In genomic region chr10:78412319-78413151, GRCm38 (mm10) we compare ENCODE assay signal across 8 mouse cellular contexts. TPM values are rescaled to one million over a fixed set of nuclear protein-coding genes. Genes with fewer than 3 reads are reported as not detected.
DNase-seq lines count a peak whose midpoint lies in the region; ATAC-seq and TF ChIP-seq lines count a peak whose summit lies in the region.

Rrp1 (minus strand) TSS chr10:78413043.

- peaks cover 34% of the 10 kb centered on the region for H3K4me1 ChIP-seq in erythroblast, embryonic 14.5 days (ENCODE audit: control insufficient read depth)
- peaks cover 7% of the 10 kb centered on the region; the same call in 1 of the 2 replicates for H3K4me1 ChIP-seq in heart, embryonic 11.5 days (ENCODE audit: control insufficient read depth, insufficient read depth, low read length)
- H3K4me1 ChIP-seq in kidney, embryonic 16.5 days (ENCODE audit: insufficient read depth, low read length): peaks cover 17% of the 10 kb centered on the region
- no peaks in the 10 kb centered on the region for H3K4me1 ChIP-seq in liver, adult 2 months (ENCODE audit: control insufficient read depth, insufficient read depth, low read length)

- H3K27me3 ChIP-seq in C2C12 (ENCODE audit: control insufficient read depth, insufficient read depth, insufficient read length): no peaks in the 10 kb centered on the region
- no peaks in the 10 kb centered on the region for H3K27me3 ChIP-seq in erythroblast, embryonic 14.5 days (ENCODE audit: control insufficient read depth)
- H3K27me3 ChIP-seq in heart, embryonic 11.5 days (ENCODE audit: control insufficient read depth, insufficient read depth, low read length): no peaks in the 10 kb centered on the region
- H3K27me3 ChIP-seq in kidney, embryonic 16.5 days (ENCODE audit: insufficient read depth, low read length): no peaks in the 10 kb centered on the region
- no peaks in the 10 kb centered on the region for H3K27me3 ChIP-seq in liver, adult 2 months (ENCODE audit: control insufficient read depth, insufficient read depth, low read length)
- H3K27me3 ChIP-seq in myocyte (ENCODE audit: control insufficient read depth, insufficient read depth, insufficient read length): no peaks in the 10 kb centered on the region
- no peaks in the 10 kb centered on the region for H3K27me3 ChIP-seq in splenic B cell, adult 2 months (ENCODE audit: control insufficient read depth, insufficient read depth, low read length, poor library complexity, severe bottlenecking)

- H3K36me3 ChIP-seq in C2C12 (ENCODE audit: control insufficient read depth, insufficient read depth) (peaks cover 29% of the 10 kb centered on the region), myocyte (ENCODE audit: control insufficient read depth, insufficient read depth) (peaks cover 8% of the 10 kb centered on the region)
- H3K36me3 ChIP-seq in erythroblast, embryonic 14.5 days (ENCODE audit: control insufficient read depth): peaks cover 37% of the 10 kb centered on the region
- peaks cover 24% of the 10 kb centered on the region for H3K36me3 ChIP-seq in heart, embryonic 11.5 days (ENCODE audit: control insufficient read depth, insufficient read depth, low read length)
- H3K36me3 ChIP-seq in kidney, embryonic 16.5 days (ENCODE audit: insufficient read depth, low read length): peaks cover 30% of the 10 kb centered on the region
- H3K36me3 ChIP-seq in liver, adult 2 months (ENCODE audit: control insufficient read depth, insufficient read depth, low read length): peaks cover 3% of the 10 kb centered on the region; the same call in 1 of the 2 replicates
- peaks cover 10% of the 10 kb centered on the region for H3K36me3 ChIP-seq in splenic B cell, adult 2 months (ENCODE audit: control insufficient read depth, insufficient read depth, low read length, poor library complexity, severe bottlenecking)

- TF ChIP-seq CTCF in C2C12 (IDR thresholded peaks at IDR 0.05; ENCODE audit: control insufficient read depth, insufficient read depth, insufficient read length): peak; percentile 97
- TF ChIP-seq CTCF in brain, embryonic 14.5 days (IDR thresholded peaks at IDR 0.05; ENCODE audit: borderline replicate concordance, extremely low read depth, insufficient read depth, insufficient read length): peak; percentile 100
- TF ChIP-seq CTCF in liver, adult 2 months (IDR thresholded peaks at IDR 0.05; ENCODE audit: low read depth, low read length): peak; percentile 100

- whole genome bisulfite sequencing in heart, embryonic 11.5 days (ENCODE audit: insufficient replicate concordance): under 1% methylated on average over 69 of the region's 70 CpGs
- WGBS in kidney, embryonic 16.5 days: under 1% methylated on average over 68 of the region's 70 CpGs
- WGBS in liver, adult 2 months: under 1% methylated on average over 70 of the region's 70 CpGs

- H3K79me3 ChIP-seq in C2C12 (ENCODE audit: low read depth): peaks cover 27% of the 10 kb centered on the region

- peak within 1 kb of the TSS; percentile 79 for H3K9ac ChIP-seq in heart, embryonic 11.5 days (ENCODE audit: low read depth, low read length)
- peak within 1 kb of the TSS; percentile 93 for H3K9ac ChIP-seq in kidney, embryonic 16.5 days (replicated peaks; ENCODE audit: low read length)
- peak within 1 kb of the TSS; percentile 80 for H3K9ac ChIP-seq in liver, adult 2 months (ENCODE audit: low read depth, low read length)

- peak within 1 kb of the TSS; percentile 77 for H3K4me3 ChIP-seq in C2C12 (ENCODE audit: insufficient read depth, poor library complexity, severe bottlenecking)
- peak within 1 kb of the TSS; percentile 79 for H3K4me3 ChIP-seq in erythroblast, embryonic 14.5 days (replicated peaks)
- peak within 1 kb of the TSS; percentile 97 for H3K4me3 ChIP-seq in heart, embryonic 11.5 days (ENCODE audit: low read depth, low read length)
- peak within 1 kb of the TSS; percentile 82 for H3K4me3 ChIP-seq in kidney, embryonic 16.5 days (ENCODE audit: low read length)
- H3K4me3 ChIP-seq in liver, adult 2 months (ENCODE audit: insufficient read depth, low read depth, low read length): peak within 1 kb of the TSS; percentile 76
- H3K4me3 ChIP-seq in myocyte: peak within 1 kb of the TSS; percentile 82

- ATAC-seq in heart, embryonic 11.5 days (replicated peaks; ENCODE audit: insufficient number of reproducible peaks, low FRiP score, low TSS enrichment): peak; percentile 83
- peak; percentile 94 for ATAC-seq in kidney, embryonic 16.5 days (ENCODE audit: low FRiP score, low TSS enrichment)

- TF ChIP-seq POLR2A in brain, embryonic 14.5 days (IDR thresholded peaks at IDR 0.05; ENCODE audit: borderline replicate concordance, extremely low read depth, insufficient read depth, insufficient read length, poor library complexity, severe bottlenecking): peak; percentile 48; the same call in 1 of the 2 replicates
- peak; percentile 57 for TF ChIP-seq POLR2A in liver, adult 2 months (IDR thresholded peaks at IDR 0.05; ENCODE audit: extremely low read depth, insufficient read depth, low read length)
- peak; percentile 91 for TF ChIP-seq POLR2A in myocyte (IDR thresholded peaks at IDR 0.05; ENCODE audit: insufficient read length, low read depth)

- H3K79me2 ChIP-seq in C2C12 (ENCODE audit: control insufficient read depth, insufficient read depth) (peaks cover 40% of the 10 kb centered on the region), myocyte (ENCODE audit: control insufficient read depth, insufficient read depth) (peaks cover 26% of the 10 kb centered on the region)
- H3K79me2 ChIP-seq in liver, adult 2 months (ENCODE audit: control insufficient read depth, insufficient read depth, low read length): no peaks in the 10 kb centered on the region

- H3ac ChIP-seq in C2C12 (ENCODE audit: control insufficient read depth, insufficient read length, low read depth) (peak within 1 kb of the TSS; percentile 64), myocyte (ENCODE audit: control insufficient read depth, insufficient read length) (peak within 1 kb of the TSS; percentile 15)

- no peaks in the 10 kb centered on the region for H3K9me3 ChIP-seq in erythroblast, embryonic 14.5 days (ENCODE audit: control insufficient read depth, low read length)
- no peaks in the 10 kb centered on the region for H3K9me3 ChIP-seq in heart, embryonic 11.5 days (replicated peaks; ENCODE audit: control insufficient read depth, low read length)
- no peaks in the 10 kb centered on the region for H3K9me3 ChIP-seq in kidney, embryonic 16.5 days (ENCODE audit: low read length)

- H3K4me2 ChIP-seq in heart, embryonic 11.5 days: peak within 1 kb of the TSS; percentile 81
- peak within 1 kb of the TSS; percentile 80 for H3K4me2 ChIP-seq in kidney, embryonic 16.5 days (replicated peaks; ENCODE audit: low read depth, low read length)
- peak within 1 kb of the TSS; percentile 98 for H3K4me2 ChIP-seq in myocyte (ENCODE audit: low read depth)

- DNase-seq in brain, embryonic 14.5 days (ENCODE audit: low read depth): peak; percentile 98
- DNase-seq in liver, adult 2 months (ENCODE audit: extremely low read depth, low read depth, low spot score): peak; percentile 81
- peak; percentile 98 for DNase-seq in splenic B cell, adult 2 months (ENCODE audit: low read depth, low spot score)

- peak within 1 kb of the TSS; percentile 48 for H3K27ac ChIP-seq in heart, embryonic 11.5 days (ENCODE audit: low read depth, low read length)
- peak within 1 kb of the TSS; percentile 89 for H3K27ac ChIP-seq in kidney, embryonic 16.5 days (ENCODE audit: low read length)
- no peak within 1 kb of the TSS for H3K27ac ChIP-seq in liver, adult 2 months (replicated peaks; ENCODE audit: insufficient read depth, low read depth, low read length)

TF ChIP-seq in C2C12, 6 proteins besides CTCF, POLR2A, EP300 and RAD21:
- peak; percentile 51 for TF ChIP-seq MAX (IDR thresholded peaks at IDR 0.05)
- TF ChIP-seq FOSL1 (IDR thresholded peaks at IDR 0.05; ENCODE audit: insufficient read depth, low read length, poor library complexity, severe bottlenecking): no peak
- TF ChIP-seq USF1 (IDR thresholded peaks at IDR 0.05; ENCODE audit: low read depth): no peak

TF ChIP-seq in myocyte, 11 proteins besides CTCF, POLR2A, EP300 and RAD21:
- TF ChIP-seq CEBPB (IDR thresholded peaks at IDR 0.05; ENCODE audit: insufficient read depth, poor library complexity, severe bottlenecking) (no peak), MAX (IDR thresholded peaks at IDR 0.05; ENCODE audit: low read depth) (no peak), TCF12 (IDR thresholded peaks at IDR 0.05; ENCODE audit: insufficient read depth, poor library complexity, severe bottlenecking) (no peak), TCF3 (IDR thresholded peaks at IDR 0.05; ENCODE audit: insufficient read length, low read depth) (no peak), MYOD1 (IDR thresholded peaks at IDR 0.05; ENCODE audit: control insufficient read depth in 1 of 3, insufficient read length in 2 of 3, low read depth in 2 of 3) (no peak), POLR2AphosphoS2 (IDR thresholded peaks at IDR 0.05; ENCODE audit: insufficient read length, low read depth) (peak; percentile 95), MYOG (IDR thresholded peaks at IDR 0.05; ENCODE audit: control insufficient read depth in 1 of 3, insufficient read depth in 1 of 3, insufficient read length in 2 of 3, low read depth in 2 of 3) (peak in 2 of 3 experiments; percentile 49 to 67), REST (IDR thresholded peaks at IDR 0.05; ENCODE audit: insufficient read depth, insufficient read length) (no peak), USF1 (IDR thresholded peaks at IDR 0.05; ENCODE audit: low read depth) (no peak), SRF (IDR thresholded peaks at IDR 0.05; ENCODE audit: control insufficient read depth, insufficient read length, low read depth) (peak; percentile 94), E2F4 (IDR thresholded peaks at IDR 0.05; ENCODE audit: insufficient read depth) (no peak)

RNA-seq across cellular contexts. Expression of gene Rrp1, which starts in this region (rescaled TPM):
- polyA plus RNA-seq in C2C12 (2012; fragmentation: generic; extraction: Trizol): 154 TPM
- 211 and 385 TPM in 2 replicates for polyA plus RNA-seq in brain, embryonic 14.5 days (2012; rRNA removed)
- 15.4 and 18.2 TPM in 2 replicates for polyA plus RNA-seq in erythroblast, embryonic 14.5 days (2012)
- 176 and 204 TPM in 2 replicates for polyA plus RNA-seq in heart, embryonic 11.5 days (2014; fragmentation: Nextera tagmentation; extraction: Ambion mirVana)
- 325 and 328 TPM in 2 replicates for polyA plus RNA-seq in kidney, embryonic 16.5 days (2015; fragmentation: Nextera tagmentation; extraction: Ambion mirVana)
- total RNA-seq in liver, adult 2 months (2014; rRNA removed): 39.8 and 41.9 TPM in 2 replicates
- 30.7 and 37.6 TPM in 2 replicates for polyA plus RNA-seq in liver, adult 2 months (2012; rRNA removed)
- polyA plus RNA-seq in myocyte (2012; fragmentation: generic; extraction: Trizol): 180 TPM
